Mouse (Mus musculus): ENCODE data around the gene Ctnna2. TPM values are rescaled to one million over a fixed set of nuclear protein-coding genes. Genes with fewer than 3 reads are reported as not detected.

Gene Ctnna2
- polyA plus RNA-seq, 1 experiment, result not detected

DNA sequence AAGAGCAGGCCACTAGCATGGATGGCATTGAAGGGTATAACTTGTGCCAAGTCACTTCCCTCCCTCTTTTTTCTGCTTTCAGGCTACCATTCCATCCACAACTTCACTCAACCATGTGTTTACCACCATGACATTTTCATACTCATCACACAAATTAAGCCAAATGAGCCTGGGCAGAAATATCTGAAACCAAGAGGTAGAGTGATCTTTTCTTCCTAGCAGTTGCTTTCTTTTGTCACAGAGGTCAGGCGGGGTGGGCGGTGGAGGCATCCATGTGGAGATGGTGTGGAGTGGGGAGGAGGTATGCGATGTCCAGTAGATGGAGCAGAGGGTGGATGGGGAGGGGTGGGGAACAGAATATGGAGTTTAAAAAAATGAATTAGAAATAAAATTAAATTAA is 672.7 kb downstream of the Ctnna2 start:
- Histone ChIP-seq H3ac (ENCODE audit: control insufficient read depth, insufficient read length) (no peak overlapping the region), H3K4me3 (no peak overlapping the region), H3K27me3 (ENCODE audit: control insufficient read depth, insufficient read depth, insufficient read length) (no peaks in the 10 kb centered on the region), H3K4me2 (ENCODE audit: low read depth) (no peak overlapping the region), H3K36me3 (ENCODE audit: control insufficient read depth, insufficient read depth) (no peaks in the 10 kb centered on the region), H3K79me2 (ENCODE audit: control insufficient read depth, insufficient read depth) (no peaks in the 10 kb centered on the region)
- no peak for TF ChIP-seq E2F4 (IDR thresholded peaks at IDR 0.05; ENCODE audit: insufficient read depth)
- TF ChIP-seq POLR2A (IDR thresholded peaks at IDR 0.05; ENCODE audit: insufficient read length, low read depth), result no peak

DNA sequence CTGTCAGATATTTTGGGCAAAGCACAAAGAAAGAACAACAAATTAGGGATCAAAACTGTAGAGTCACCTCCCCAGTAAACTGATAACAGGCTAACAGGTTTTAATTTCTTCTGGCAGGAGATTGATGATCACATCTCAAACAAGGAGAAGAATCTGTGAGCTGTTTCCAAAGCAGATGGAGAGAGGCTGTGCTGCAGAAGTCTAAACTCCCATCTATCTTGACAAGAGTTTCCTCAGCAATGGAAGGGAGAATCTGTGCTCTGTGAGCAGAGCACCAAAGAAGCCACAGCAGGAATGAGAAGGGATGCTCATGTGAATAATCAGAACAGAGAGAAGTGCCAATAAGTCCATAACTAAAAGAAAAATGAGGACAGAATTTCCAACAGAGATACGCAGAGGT is 678.2 kb downstream of the Ctnna2 start:
- Histone ChIP-seq H3K79me2 (ENCODE audit: control insufficient read depth, insufficient read depth) (no peaks in the 10 kb centered on the region), H3K4me2 (ENCODE audit: low read depth) (no peak overlapping the region), H3K4me3 (no peak overlapping the region), H3K27me3 (ENCODE audit: control insufficient read depth, insufficient read depth, insufficient read length) (no peaks in the 10 kb centered on the region), H3K36me3 (ENCODE audit: control insufficient read depth, insufficient read depth) (no peaks in the 10 kb centered on the region), H3ac (ENCODE audit: control insufficient read depth, insufficient read length) (no peak overlapping the region)
- TF ChIP-seq REST (IDR thresholded peaks at IDR 0.05; ENCODE audit: insufficient read depth, insufficient read length), result no peak
- no peak for TF ChIP-seq CEBPB (IDR thresholded peaks at IDR 0.05; ENCODE audit: insufficient read depth, poor library complexity, severe bottlenecking)
- TF ChIP-seq TCF3 (IDR thresholded peaks at IDR 0.05; ENCODE audit: insufficient read length, low read depth), result no peak
- TF ChIP-seq USF1 (IDR thresholded peaks at IDR 0.05; ENCODE audit: low read depth), result no peak
- no peak for TF ChIP-seq MYOD1 (IDR thresholded peaks at IDR 0.05; ENCODE audit: control insufficient read depth in 1 of 3, insufficient read length in 2 of 3, low read depth in 2 of 3)
- TF ChIP-seq MAX (IDR thresholded peaks at IDR 0.05; ENCODE audit: low read depth), result no peak
- no peak for TF ChIP-seq POLR2AphosphoS2 (IDR thresholded peaks at IDR 0.05; ENCODE audit: insufficient read length, low read depth)

DNA sequence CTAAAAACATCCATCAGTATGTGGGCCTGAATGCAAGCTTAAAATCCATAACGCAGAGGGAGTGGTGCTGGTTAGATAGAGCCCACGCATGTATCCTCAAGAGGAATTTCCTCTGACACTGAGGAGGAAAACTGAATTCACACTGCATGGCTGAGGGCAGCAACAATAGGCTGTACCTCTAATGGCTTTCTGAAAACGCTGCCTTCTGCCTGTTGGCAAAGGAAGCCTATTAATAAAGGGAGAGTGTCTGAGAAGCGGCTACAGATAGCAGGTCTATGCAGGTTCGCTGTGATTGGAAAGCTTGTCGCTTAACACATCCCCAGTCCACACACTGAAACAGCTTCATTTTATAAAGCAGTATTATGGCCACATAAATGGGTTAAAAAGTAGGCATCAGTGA is 688.1 kb downstream of the Ctnna2 start:
- no peak overlapping the region for H3K4me3 ChIP-seq
- no peaks in the 10 kb centered on the region for H3K36me3 ChIP-seq (ENCODE audit: control insufficient read depth, insufficient read depth)
- TF ChIP-seq POLR2AphosphoS2 (IDR thresholded peaks at IDR 0.05; ENCODE audit: insufficient read length, low read depth) (no peak), MYOG (IDR thresholded peaks at IDR 0.05; ENCODE audit: control insufficient read depth in 1 of 3, insufficient read depth in 1 of 3, insufficient read length in 2 of 3, low read depth in 2 of 3) (no peak), USF1 (IDR thresholded peaks at IDR 0.05; ENCODE audit: low read depth) (no peak), CEBPB (IDR thresholded peaks at IDR 0.05; ENCODE audit: insufficient read depth, poor library complexity, severe bottlenecking) (no peak), MYOD1 (IDR thresholded peaks at IDR 0.05; ENCODE audit: control insufficient read depth in 1 of 3, insufficient read length in 2 of 3, low read depth in 2 of 3) (no peak), E2F4 (IDR thresholded peaks at IDR 0.05; ENCODE audit: insufficient read depth) (no peak), POLR2A (IDR thresholded peaks at IDR 0.05; ENCODE audit: insufficient read length, low read depth) (no peak), TCF3 (IDR thresholded peaks at IDR 0.05; ENCODE audit: insufficient read length, low read depth) (no peak), REST (IDR thresholded peaks at IDR 0.05; ENCODE audit: insufficient read depth, insufficient read length) (no peak), SRF (IDR thresholded peaks at IDR 0.05; ENCODE audit: control insufficient read depth, insufficient read length, low read depth) (no peak), TCF12 (IDR thresholded peaks at IDR 0.05; ENCODE audit: insufficient read depth, poor library complexity, severe bottlenecking) (no peak), MAX (IDR thresholded peaks at IDR 0.05; ENCODE audit: low read depth) (no peak)
- no peak overlapping the region for H3K4me2 ChIP-seq (ENCODE audit: low read depth)
- no peak overlapping the region for H3ac ChIP-seq (ENCODE audit: control insufficient read depth, insufficient read length)
- H3K79me2 ChIP-seq (ENCODE audit: control insufficient read depth, insufficient read depth), result no peaks in the 10 kb centered on the region
- no peaks in the 10 kb centered on the region for H3K27me3 ChIP-seq (ENCODE audit: control insufficient read depth, insufficient read depth, insufficient read length)

DNA sequence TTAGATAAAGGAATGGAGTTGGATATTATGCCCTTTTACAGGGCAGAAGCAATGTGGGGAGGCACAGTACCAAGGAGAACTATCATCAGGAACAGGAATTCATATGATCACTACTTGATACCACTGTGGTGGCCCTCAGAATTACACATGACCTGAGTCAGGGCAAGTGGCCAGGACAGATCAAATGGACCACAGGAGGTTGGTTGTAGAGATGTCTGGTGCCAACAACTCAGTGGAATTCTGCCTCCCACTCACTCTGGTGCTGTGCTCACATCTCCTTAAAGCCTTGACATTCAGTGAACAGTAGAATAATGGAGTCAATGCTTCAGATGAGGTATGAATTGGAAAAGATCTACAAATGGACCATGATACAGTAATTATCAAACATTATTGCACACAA is 691.1 kb downstream of the Ctnna2 start:
- Histone ChIP-seq H3ac (ENCODE audit: control insufficient read depth, insufficient read length) (no peak overlapping the region), H3K4me2 (ENCODE audit: low read depth) (no peak overlapping the region), H3K4me3 (no peak overlapping the region), H3K79me2 (ENCODE audit: control insufficient read depth, insufficient read depth) (no peaks in the 10 kb centered on the region), H3K36me3 (ENCODE audit: control insufficient read depth, insufficient read depth) (no peaks in the 10 kb centered on the region), H3K27me3 (ENCODE audit: control insufficient read depth, insufficient read depth, insufficient read length) (no peaks in the 10 kb centered on the region)
- no peak for TF ChIP-seq SRF (IDR thresholded peaks at IDR 0.05; ENCODE audit: control insufficient read depth, insufficient read length, low read depth)
- TF ChIP-seq REST (IDR thresholded peaks at IDR 0.05; ENCODE audit: insufficient read depth, insufficient read length), result no peak
- no peak for TF ChIP-seq POLR2A (IDR thresholded peaks at IDR 0.05; ENCODE audit: insufficient read length, low read depth)
- TF ChIP-seq POLR2AphosphoS2 (IDR thresholded peaks at IDR 0.05; ENCODE audit: insufficient read length, low read depth), result no peak
- no peak for TF ChIP-seq MYOG (IDR thresholded peaks at IDR 0.05; ENCODE audit: control insufficient read depth in 1 of 3, insufficient read depth in 1 of 3, insufficient read length in 2 of 3, low read depth in 2 of 3)
- TF ChIP-seq CEBPB (IDR thresholded peaks at IDR 0.05; ENCODE audit: insufficient read depth, poor library complexity, severe bottlenecking), result no peak
- no peak for TF ChIP-seq USF1 (IDR thresholded peaks at IDR 0.05; ENCODE audit: low read depth)
- TF ChIP-seq E2F4 (IDR thresholded peaks at IDR 0.05; ENCODE audit: insufficient read depth), result no peak
- no peak for TF ChIP-seq TCF3 (IDR thresholded peaks at IDR 0.05; ENCODE audit: insufficient read length, low read depth)
- TF ChIP-seq TCF12 (IDR thresholded peaks at IDR 0.05; ENCODE audit: insufficient read depth, poor library complexity, severe bottlenecking), result no peak
- TF ChIP-seq MYOD1 (IDR thresholded peaks at IDR 0.05; ENCODE audit: control insufficient read depth in 1 of 3, insufficient read length in 2 of 3, low read depth in 2 of 3), result no peak
- no peak for TF ChIP-seq MAX (IDR thresholded peaks at IDR 0.05; ENCODE audit: low read depth)

DNA sequence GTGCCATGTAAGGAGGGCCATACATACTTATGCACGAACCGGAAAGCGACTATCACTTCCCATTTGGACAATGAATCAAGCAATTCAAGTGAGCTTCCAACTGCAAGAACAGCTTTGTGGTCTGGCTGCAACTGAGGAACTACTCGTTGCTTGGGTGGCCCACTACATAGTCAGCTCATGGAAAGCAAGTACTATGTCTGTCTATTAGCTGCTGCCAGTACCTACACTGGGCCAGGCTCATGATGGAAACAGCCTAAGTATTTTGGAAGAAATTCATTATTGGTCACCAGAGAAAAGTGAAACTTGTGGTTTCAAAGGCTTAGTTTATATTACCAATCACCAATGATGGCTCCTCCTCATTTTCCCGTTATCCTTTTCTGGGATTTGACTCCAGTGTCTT is 693.2 kb downstream of the Ctnna2 start:
- Histone ChIP-seq H3ac (ENCODE audit: control insufficient read depth, insufficient read length) (no peak overlapping the region), H3K4me3 (no peak overlapping the region), H3K79me2 (ENCODE audit: control insufficient read depth, insufficient read depth) (no peaks in the 10 kb centered on the region), H3K27me3 (ENCODE audit: control insufficient read depth, insufficient read depth, insufficient read length) (no peaks in the 10 kb centered on the region), H3K36me3 (ENCODE audit: control insufficient read depth, insufficient read depth) (no peaks in the 10 kb centered on the region), H3K4me2 (ENCODE audit: low read depth) (no peak overlapping the region)
- no peak for TF ChIP-seq REST (IDR thresholded peaks at IDR 0.05; ENCODE audit: insufficient read depth, insufficient read length)
- TF ChIP-seq E2F4 (IDR thresholded peaks at IDR 0.05; ENCODE audit: insufficient read depth), result no peak
- TF ChIP-seq SRF (IDR thresholded peaks at IDR 0.05; ENCODE audit: control insufficient read depth, insufficient read length, low read depth), result no peak
- TF ChIP-seq POLR2A (IDR thresholded peaks at IDR 0.05; ENCODE audit: insufficient read length, low read depth), result no peak
- no peak for TF ChIP-seq TCF12 (IDR thresholded peaks at IDR 0.05; ENCODE audit: insufficient read depth, poor library complexity, severe bottlenecking)
- TF ChIP-seq CEBPB (IDR thresholded peaks at IDR 0.05; ENCODE audit: insufficient read depth, poor library complexity, severe bottlenecking), result no peak
- TF ChIP-seq POLR2AphosphoS2 (IDR thresholded peaks at IDR 0.05; ENCODE audit: insufficient read length, low read depth), result no peak
- TF ChIP-seq TCF3 (IDR thresholded peaks at IDR 0.05; ENCODE audit: insufficient read length, low read depth), result no peak
